Mouse (Mus musculus): Measurements from ENCODE around the gene Mrpl58. TPM values are rescaled to one million over a fixed set of nuclear protein-coding genes. Genes with fewer than 3 reads are reported as not detected.

The Mrpl58 gene
- total and polyA plus RNA-seq, 2 experiments from 2014 or later = 107 to 224 TPM

DNA sequence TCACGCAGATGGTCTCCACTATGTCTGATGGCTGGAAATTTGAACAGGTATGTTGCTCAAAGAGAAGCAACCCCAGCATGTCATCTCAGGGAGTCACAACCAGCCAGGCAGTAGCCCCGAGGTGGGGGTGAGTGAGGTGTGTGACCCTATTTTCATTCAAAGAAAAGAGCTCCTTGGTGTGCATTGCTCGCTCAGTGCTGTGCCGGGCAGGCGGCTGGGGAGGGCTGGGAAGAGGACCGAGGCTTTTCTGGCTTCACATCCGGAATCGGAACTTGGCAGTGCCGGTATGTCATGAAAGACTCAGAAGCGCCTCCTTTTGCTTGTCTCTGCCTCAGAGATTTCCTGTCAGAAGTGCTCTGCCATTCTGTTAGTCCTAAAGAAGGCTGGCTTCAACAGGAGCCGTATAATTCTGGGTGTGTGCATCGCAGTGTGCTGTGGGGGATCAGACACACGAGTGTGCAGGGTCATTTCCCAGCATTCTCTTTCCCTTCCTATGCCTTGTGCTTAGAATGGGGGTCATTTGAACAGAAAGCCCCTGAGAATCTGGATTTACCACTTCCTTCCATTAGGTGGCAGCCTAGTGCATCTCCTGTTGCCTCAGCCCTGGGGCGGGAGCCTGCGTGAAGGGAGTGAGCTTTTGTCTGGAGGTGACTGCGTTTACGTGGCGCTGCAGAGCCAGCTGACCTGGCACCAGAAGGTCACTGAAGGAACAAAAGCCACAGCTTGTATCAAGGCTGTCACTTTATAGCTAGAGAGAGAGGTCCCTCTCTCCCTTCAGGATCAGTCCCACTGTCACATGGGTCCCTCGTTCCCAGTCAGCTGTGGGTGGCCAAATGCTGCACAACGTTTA is 24.2 kb downstream of the Mrpl58 start:
- Histone ChIP-seq H3K9ac (replicated peaks; ENCODE audit: low read depth, low read length) (no peak overlapping the region; the same call in 1 of the 2 replicates), H3K36me3 (replicated peaks; ENCODE audit: control insufficient read depth, insufficient read depth, low read length) (peaks cover 73% of the 10 kb centered on the region), H3K27ac (ENCODE audit: low read depth) (peak overlapping the region; percentile 75), H3K4me1 (ENCODE audit: control insufficient read depth, insufficient read depth) (no peaks in the 10 kb centered on the region), H3K4me2 (ENCODE audit: low read depth, low read length) (peak overlapping the region; percentile 14; the same call in 1 of the 2 replicates), H3K4me3 (ENCODE audit: low read depth, low read length) (peak overlapping the region; percentile 5; the same call in 1 of the 2 replicates), H3K27me3 (ENCODE audit: control insufficient read depth, insufficient read depth, low read length) (no peaks in the 10 kb centered on the region), H3K9me3 (replicated peaks; ENCODE audit: control insufficient read depth, low read length) (no peaks in the 10 kb centered on the region)
- DNase-seq (ENCODE audit: low spot score) = peak; percentile 91
- peak; percentile 88 for TF ChIP-seq CTCF (IDR thresholded peaks at IDR 0.05; ENCODE audit: low read depth)
- TF ChIP-seq EP300 (IDR thresholded peaks at IDR 0.05; ENCODE audit: low read depth) = no peak
- ATAC-seq (ENCODE audit: insufficient read depth, low read depth) = peak; percentile 87
- WGBS = 29% methylated on average over 20 of the region's 20 CpGs

DNA sequence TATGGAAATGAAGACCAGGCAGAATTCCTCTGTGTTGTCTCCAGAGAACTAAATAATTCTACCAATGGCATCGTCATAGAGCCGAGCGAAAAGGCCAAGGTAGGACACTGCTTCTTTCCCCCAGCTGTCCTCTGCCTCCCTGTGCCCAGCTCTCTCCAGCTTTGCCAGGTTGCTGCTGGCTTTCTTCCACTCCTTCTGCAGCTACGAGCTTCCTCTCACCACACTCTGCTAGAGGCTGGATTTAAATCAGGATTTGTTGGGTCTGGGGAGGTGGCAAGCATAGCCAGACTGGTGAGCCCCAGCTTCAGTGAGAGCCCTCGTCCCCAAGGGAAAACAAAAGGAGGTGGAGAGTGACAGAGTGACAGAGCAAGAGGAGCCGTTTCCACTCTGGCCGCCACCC is 25.8 kb downstream of the Mrpl58 start:
- WGBS = 79% methylated on average over 7 of the region's 7 CpGs
- Histone ChIP-seq H3K36me3 (replicated peaks; ENCODE audit: control insufficient read depth, insufficient read depth, low read length) (peaks cover 72% of the 10 kb centered on the region), H3K27ac (ENCODE audit: low read depth) (no peak overlapping the region), H3K4me1 (ENCODE audit: control insufficient read depth, insufficient read depth) (no peaks in the 10 kb centered on the region), H3K9ac (replicated peaks; ENCODE audit: low read depth, low read length) (no peak overlapping the region), H3K9me3 (replicated peaks; ENCODE audit: control insufficient read depth, low read length) (no peaks in the 10 kb centered on the region), H3K27me3 (ENCODE audit: control insufficient read depth, insufficient read depth, low read length) (no peaks in the 10 kb centered on the region), H3K4me2 (ENCODE audit: low read depth, low read length) (no peak overlapping the region), H3K4me3 (ENCODE audit: low read depth, low read length) (no peak overlapping the region)
- TF ChIP-seq CTCF (IDR thresholded peaks at IDR 0.05; ENCODE audit: low read depth) = no peak
- TF ChIP-seq EP300 (IDR thresholded peaks at IDR 0.05; ENCODE audit: low read depth) = no peak
- ATAC-seq (ENCODE audit: insufficient read depth, low read depth) (no peak), DNase-seq (ENCODE audit: low spot score) (no peak)

GRCm38 (mm10) chr11:115430561-115430960 is 27.0 kb downstream of the Mrpl58 start:
- ATAC-seq (ENCODE audit: insufficient read depth, low read depth) (no peak), DNase-seq (ENCODE audit: low spot score) (no peak)
- TF ChIP-seq CTCF (IDR thresholded peaks at IDR 0.05; ENCODE audit: low read depth) (no peak), EP300 (IDR thresholded peaks at IDR 0.05; ENCODE audit: low read depth) (no peak)
- Histone ChIP-seq H3K9ac (replicated peaks; ENCODE audit: low read depth, low read length) (no peak overlapping the region), H3K9me3 (replicated peaks; ENCODE audit: control insufficient read depth, low read length) (no peaks in the 10 kb centered on the region), H3K27ac (ENCODE audit: low read depth) (no peak overlapping the region), H3K4me3 (ENCODE audit: low read depth, low read length) (no peak overlapping the region), H3K4me1 (ENCODE audit: control insufficient read depth, insufficient read depth) (peaks cover 4% of the 10 kb centered on the region; the same call in 1 of the 2 replicates), H3K36me3 (replicated peaks; ENCODE audit: control insufficient read depth, insufficient read depth, low read length) (peaks cover 59% of the 10 kb centered on the region), H3K27me3 (ENCODE audit: control insufficient read depth, insufficient read depth, low read length) (no peaks in the 10 kb centered on the region), H3K4me2 (ENCODE audit: low read depth, low read length) (no peak overlapping the region)
- 92% methylated on average over 6 of the region's 6 CpGs for WGBS

- Histone ChIP-seq H3K4me3 (ENCODE audit: low read depth, low read length) (no peak overlapping the region), H3K27ac (ENCODE audit: low read depth) (no peak overlapping the region), H3K36me3 (replicated peaks; ENCODE audit: control insufficient read depth, insufficient read depth, low read length) (peaks cover 37% of the 10 kb centered on the region), H3K9me3 (replicated peaks; ENCODE audit: control insufficient read depth, low read length) (no peaks in the 10 kb centered on the region), H3K4me2 (ENCODE audit: low read depth, low read length) (no peak overlapping the region), H3K4me1 (ENCODE audit: control insufficient read depth, insufficient read depth) (peaks cover 7% of the 10 kb centered on the region; the same call in 1 of the 2 replicates), H3K9ac (replicated peaks; ENCODE audit: low read depth, low read length) (no peak overlapping the region), H3K27me3 (ENCODE audit: control insufficient read depth, insufficient read depth, low read length) (no peaks in the 10 kb centered on the region)
- no peak for TF ChIP-seq CTCF (IDR thresholded peaks at IDR 0.05; ENCODE audit: low read depth)
- no peak for TF ChIP-seq EP300 (IDR thresholded peaks at IDR 0.05; ENCODE audit: low read depth)
- WGBS = 69% methylated on average over 4 of the region's 4 CpGs
- DNase-seq (ENCODE audit: low spot score) (no peak), ATAC-seq (ENCODE audit: insufficient read depth, low read depth) (no peak)
These were observed 29.3 kb downstream of the Mrpl58 start for GRCm38 (mm10) chr11:115432814-115433213.

- TF ChIP-seq EP300 (IDR thresholded peaks at IDR 0.05; ENCODE audit: low read depth) = no peak
- TF ChIP-seq CTCF (IDR thresholded peaks at IDR 0.05; ENCODE audit: low read depth) = no peak
- no peak overlapping the region for H3K9ac ChIP-seq (replicated peaks; ENCODE audit: low read depth, low read length)
- H3K27me3 ChIP-seq (ENCODE audit: control insufficient read depth, insufficient read depth, low read length) = no peaks in the 10 kb centered on the region
- H3K9me3 ChIP-seq (replicated peaks; ENCODE audit: control insufficient read depth, low read length) = no peaks in the 10 kb centered on the region
- WGBS = 83% methylated on average over 6 of the region's 6 CpGs
- no peak overlapping the region for H3K27ac ChIP-seq (ENCODE audit: low read depth)
- peaks cover 7% of the 10 kb centered on the region; the same call in 1 of the 2 replicates for H3K4me1 ChIP-seq (ENCODE audit: control insufficient read depth, insufficient read depth)
- DNase-seq (ENCODE audit: low spot score) (no peak), ATAC-seq (ENCODE audit: insufficient read depth, low read depth) (no peak)
- H3K4me2 ChIP-seq (ENCODE audit: low read depth, low read length) = no peak overlapping the region
- H3K4me3 ChIP-seq (ENCODE audit: low read depth, low read length) = no peak overlapping the region
- peaks cover 37% of the 10 kb centered on the region for H3K36me3 ChIP-seq (replicated peaks; ENCODE audit: control insufficient read depth, insufficient read depth, low read length)
These were observed 29.8 kb downstream of the Mrpl58 start for GRCm38 (mm10) chr11:115433342-115433741.
